Mouse (Mus musculus) brain, embryonic 14.5 days (tissue): ENCODE measurements around the gene Ankrd52.

Experiments
- CTCF ChIP-seq: fragments of 200-500 bp; IDR thresholded peaks from 2 replicates; pipeline ENCODE4 v1.5.1; 2012; ENCODE audit warnings: inconsistent platforms, mild to moderate bottlenecking, moderate library complexity, borderline replicate concordance; ENCODE audit not compliant: insufficient read depth, insufficient read length; ENCODE audit errors: extremely low read depth
- POLR2A ChIP-seq: fragments of 200-500 bp; IDR thresholded peaks from 2 replicates; pipeline ENCODE4 v1.6.1; 2012; ENCODE audit warnings: mild to moderate bottlenecking, inconsistent platforms, borderline replicate concordance; ENCODE audit not compliant: poor library complexity, insufficient read depth, insufficient read length, severe bottlenecking; ENCODE audit errors: extremely low read depth

DNA sequence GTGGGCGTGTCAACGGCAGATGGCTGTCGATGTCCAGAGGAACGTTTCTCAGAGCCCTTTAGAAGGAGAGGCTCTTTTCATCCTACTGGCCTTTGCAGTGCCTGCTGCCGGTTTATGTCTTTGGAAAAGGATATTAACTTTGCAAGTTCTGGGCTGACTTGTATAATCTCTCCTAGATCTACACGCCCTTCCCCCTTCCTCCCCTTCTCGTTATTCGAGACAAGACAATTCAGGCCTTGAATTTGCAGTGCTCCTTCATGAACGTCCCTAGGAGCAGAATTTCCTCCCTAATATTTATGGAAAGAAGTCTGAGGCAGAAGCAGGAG lies 7.7 kb upstream of the Ankrd52 start:
- TF ChIP-seq CTCF (no peak), POLR2A (peak; percentile 20; the same call in 1 of the 2 replicates)
